Mouse (Mus musculus) liver, embryonic 14.5 days (tissue): Measurements from ENCODE around the gene Cnnm2. TPM values are rescaled to one million over a fixed set of nuclear protein-coding genes. Genes with fewer than 3 reads are reported as not detected.

ENCODE experiments used
- ATAC-seq: fragments of 200-750 bp; cut with Nextera tagmentation; 2 replicates; pipeline ENCODE4 v1.8.0; 2017; ENCODE audit warnings: moderate number of reproducible peaks, mild to moderate bottlenecking, moderate library complexity; ENCODE audit not compliant: insufficient read depth
- DNase-seq, 3 experiments: peaks; one replicate each; pipeline ENCODE4 v3.0.0-alpha.2; 2012 to 2013; ENCODE audit warnings: low read depth in 3 of 3, low spot score in 3 of 3
- H3K27ac ChIP-seq: fragments of 300-500 bp; sonication (generic); 2 replicates; pipeline ENCODE4 v1.5.1; 2014; ENCODE audit warnings: moderate library complexity, mild to moderate bottlenecking, control low read depth, inconsistent platforms
- H3K27me3 ChIP-seq: fragments of 300-500 bp; sonication (generic); 2 replicates; pipeline ENCODE4 v1.6.1; 2014; ENCODE audit warnings: mild to moderate bottlenecking, low read length, moderate library complexity; ENCODE audit not compliant: control insufficient read depth, insufficient read depth
- H3K36me3 ChIP-seq: fragments of 300-500 bp; sonication (generic); replicated peaks from 2 replicates; pipeline ENCODE4 v1.6.1; 2014; ENCODE audit warnings: low read depth; ENCODE audit not compliant: control insufficient read depth, insufficient read depth
- H3K4me1 ChIP-seq, 2 experiments: fragments of 200-500 bp in 1 of 2; fragments of 300-500 bp in 1 of 2; sonication (generic) in 1 of 2; replicated peaks; 2 replicates each; pipeline ENCODE4 v1.6.1; 2012 to 2014; ENCODE audit warnings: antibody characterized with exemption in 1 of 2, inconsistent platforms in 1 of 2, low read length in 1 of 2; ENCODE audit not compliant: control insufficient read depth in 2 of 2, insufficient read depth in 2 of 2
- H3K4me2 ChIP-seq: fragments of 300-500 bp; sonication (generic); 2 replicates; pipeline ENCODE4 v1.6.1; 2014; ENCODE audit warnings: low read depth, mild to moderate bottlenecking, control low read depth, moderate library complexity
- H3K4me3 ChIP-seq, 2 experiments: fragments of 200-500 bp in 1 of 2; fragments of 300-500 bp in 1 of 2; sonication (generic) in 1 of 2; 2 replicates each; pipeline ENCODE4 v1.5.1; 2012 to 2014; ENCODE audit warnings: low read depth in 2 of 2, low read length in 2 of 2, mild to moderate bottlenecking in 2 of 2, control low read depth in 1 of 2, inconsistent platforms in 1 of 2, moderate library complexity in 1 of 2; ENCODE audit not compliant: insufficient read depth in 1 of 2
- H3K9ac ChIP-seq: fragments of 300-500 bp; sonication (generic); replicated peaks from 2 replicates; pipeline ENCODE4 v1.6.1; 2014; ENCODE audit warnings: mild to moderate bottlenecking, control low read depth, moderate library complexity
- H3K9me3 ChIP-seq: fragments of 300-500 bp; sonication (generic); 2 replicates; pipeline ENCODE4 v1.6.1; 2016; ENCODE audit warnings: low read length, mixed read lengths; ENCODE audit not compliant: control insufficient read depth
- CTCF ChIP-seq: IDR thresholded peaks from 2 replicates; pipeline ENCODE4 v1.5.1; 2016; ENCODE audit warnings: antibody characterized with exemption, low read depth, control low read depth
- EP300 ChIP-seq: IDR thresholded peaks from 2 replicates; pipeline ENCODE4 v1.6.1; 2016; ENCODE audit warnings: antibody characterized with exemption, low read depth
- WGBS: fragments of 180-500 bp; shearing (Covaris S2); extraction: QIAGEN DNeasy Blood & Tissue Kit; methylation state at CpG from one replicate; pipeline ENCODE4 v1.1.7; 2014; ENCODE audit not compliant: insufficient replicate concordance; 5-methylcytosine and 5-hydroxymethylcytosine counted together
- polyA plus RNA-seq, 2 experiments: library from polyadenylated mRNA; depleted of rRNA in 1 of 2; stranded (reverse) in 1 of 2; unstranded in 1 of 2; fragments of >200 nt; fragmentation: Nextera tagmentation in 1 of 2; extraction: Ambion mirVana in 1 of 2; gene quantifications; 2 replicates each; pipeline versions ENCODE4 v1.2.1 to v1.2.3; 2012 to 2014

The Cnnm2 gene
- polyA plus RNA-seq, 2 experiments, result 1.5 to 1.7 TPM

GRCm38 (mm10) chr19:46901323-46901722 lies 139.9 kb downstream of the Cnnm2 start:
- Histone ChIP-seq H3K36me3 (peaks cover 19% of the 10 kb centered on the region), H3K9me3 (peaks cover 5% of the 10 kb centered on the region), H3K4me2 (peak overlapping the region; percentile 32), H3K27ac (peak overlapping the region; percentile 75), H3K4me3 (no peak overlapping the region), H3K9ac (no peak overlapping the region; the same call in 1 of the 2 replicates), H3K4me1 (peaks cover 43 to 44% of the 10 kb centered on the region in 2 experiments), H3K27me3 (no peaks in the 10 kb centered on the region)
- WGBS, result 55% methylated on average over 5 of the region's 5 CpGs
- TF ChIP-seq CTCF (no peak), EP300 (no peak)
- ATAC-seq (no peak), DNase-seq (peak in 1 of 3 experiments; percentile 32)

GRCm38 (mm10) chr19:46903379-46903778 lies 142.0 kb downstream of the Cnnm2 start:
- 88% methylated on average over 5 of the region's 5 CpGs for WGBS
- TF ChIP-seq EP300 (no peak), CTCF (no peak)
- H3K4me1 ChIP-seq, result peaks cover 54% of the 10 kb centered on the region in 2 experiments
- no peaks in the 10 kb centered on the region for H3K9me3 ChIP-seq
- DNase-seq (no peak), ATAC-seq (no peak)
- no peak overlapping the region for H3K4me3 ChIP-seq
- no peak overlapping the region for H3K4me2 ChIP-seq
- peaks cover 5% of the 10 kb centered on the region for H3K36me3 ChIP-seq
- no peaks in the 10 kb centered on the region for H3K27me3 ChIP-seq
- H3K9ac ChIP-seq, result no peak overlapping the region
- H3K27ac ChIP-seq, result no peak overlapping the region; the same call in 1 of the 2 replicates

GRCm38 (mm10) chr19:46904907-46905306 lies 143.5 kb downstream of the Cnnm2 start:
- Histone ChIP-seq H3K27me3 (no peaks in the 10 kb centered on the region), H3K9ac (peak overlapping the region; percentile 56), H3K4me3 (peak overlapping the region in 1 of 2 experiments; percentile 8; a peak in 1 of 4 replicates), H3K36me3 (no peaks in the 10 kb centered on the region; the same call in 1 of the 2 replicates), H3K9me3 (no peaks in the 10 kb centered on the region), H3K4me2 (peak overlapping the region; percentile 69), H3K27ac (peak overlapping the region; percentile 94), H3K4me1 (peaks cover 53 to 60% of the 10 kb centered on the region in 2 experiments)
- DNase-seq (peak in 1 of 3 experiments; percentile 19), ATAC-seq (peak; percentile 61; the same call in 1 of the 2 replicates)
- 31% methylated on average over 1 of the region's 1 CpGs for whole genome bisulfite sequencing
- no peak for TF ChIP-seq CTCF
- TF ChIP-seq EP300, result no peak

DNA sequence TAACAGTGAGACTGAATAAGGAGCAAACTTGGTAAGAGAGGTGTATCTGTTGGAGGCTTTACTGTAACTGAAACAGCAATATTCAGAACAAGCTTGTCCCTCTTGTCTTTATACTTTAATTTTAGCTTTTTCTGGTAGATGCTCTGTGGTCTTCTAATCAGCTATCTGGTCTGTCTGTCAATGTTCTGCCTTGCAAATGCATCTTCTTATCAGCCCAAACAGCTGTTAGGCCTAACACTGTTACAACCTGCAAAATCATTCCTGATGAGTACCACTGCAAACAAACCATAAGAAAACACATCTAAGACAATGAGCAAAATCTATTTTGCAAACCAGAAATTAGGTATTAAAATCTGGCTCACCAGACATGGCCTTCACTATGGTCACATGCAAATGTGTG lies 144.0 kb downstream of the Cnnm2 start:
- Histone ChIP-seq H3K4me2 (peak overlapping the region; percentile 69), H3K9ac (peak overlapping the region; percentile 56), H3K9me3 (no peaks in the 10 kb centered on the region), H3K4me3 (peak overlapping the region in 1 of 2 experiments; percentile 8; a peak in 1 of 4 replicates), H3K36me3 (no peaks in the 10 kb centered on the region; the same call in 1 of the 2 replicates), H3K27ac (peak overlapping the region; percentile 94), H3K4me1 (peaks cover 52 to 57% of the 10 kb centered on the region in 2 experiments), H3K27me3 (no peaks in the 10 kb centered on the region)
- peak; percentile 71 to 77 (median 76) for DNase-seq
- ATAC-seq, result peak; percentile 87
- TF ChIP-seq CTCF, result no peak
- TF ChIP-seq EP300, result peak; percentile 98

GRCm38 (mm10) chr19:46905971-46906370 lies 144.6 kb downstream of the Cnnm2 start:
- ATAC-seq (no peak), DNase-seq (peak in 1 of 3 experiments; percentile 17)
- Histone ChIP-seq H3K9me3 (no peaks in the 10 kb centered on the region), H3K4me3 (no peak overlapping the region), H3K4me2 (peak overlapping the region; percentile 69), H3K27ac (peak overlapping the region; percentile 94), H3K27me3 (no peaks in the 10 kb centered on the region), H3K4me1 (peaks cover 52 to 56% of the 10 kb centered on the region in 2 experiments), H3K36me3 (no peaks in the 10 kb centered on the region; the same call in 1 of the 2 replicates), H3K9ac (peak overlapping the region; percentile 56)
- TF ChIP-seq CTCF (no peak), EP300 (no peak)
- 50% methylated on average over 4 of the region's 4 CpGs for WGBS
